Mouse (Mus musculus) neutrophil, adult 59 days (primary cell): Measurements from ENCODE around the gene Rab11fip4. TPM values are rescaled to one million over a fixed set of nuclear protein-coding genes. Genes with fewer than 3 reads are reported as not detected.

ENCODE experiments used
- total RNA-seq, 2 experiments: library from RNA; stranded (reverse); gene quantifications; 1 replicate in 1 of 2; 2 replicates in 1 of 2; pipeline ENCODE4 v1.2.4; 2023

Gene Rab11fip4
- 10 to 100 TPM; 35.3 to 35.8 TPM for total RNA-seq

DNA sequence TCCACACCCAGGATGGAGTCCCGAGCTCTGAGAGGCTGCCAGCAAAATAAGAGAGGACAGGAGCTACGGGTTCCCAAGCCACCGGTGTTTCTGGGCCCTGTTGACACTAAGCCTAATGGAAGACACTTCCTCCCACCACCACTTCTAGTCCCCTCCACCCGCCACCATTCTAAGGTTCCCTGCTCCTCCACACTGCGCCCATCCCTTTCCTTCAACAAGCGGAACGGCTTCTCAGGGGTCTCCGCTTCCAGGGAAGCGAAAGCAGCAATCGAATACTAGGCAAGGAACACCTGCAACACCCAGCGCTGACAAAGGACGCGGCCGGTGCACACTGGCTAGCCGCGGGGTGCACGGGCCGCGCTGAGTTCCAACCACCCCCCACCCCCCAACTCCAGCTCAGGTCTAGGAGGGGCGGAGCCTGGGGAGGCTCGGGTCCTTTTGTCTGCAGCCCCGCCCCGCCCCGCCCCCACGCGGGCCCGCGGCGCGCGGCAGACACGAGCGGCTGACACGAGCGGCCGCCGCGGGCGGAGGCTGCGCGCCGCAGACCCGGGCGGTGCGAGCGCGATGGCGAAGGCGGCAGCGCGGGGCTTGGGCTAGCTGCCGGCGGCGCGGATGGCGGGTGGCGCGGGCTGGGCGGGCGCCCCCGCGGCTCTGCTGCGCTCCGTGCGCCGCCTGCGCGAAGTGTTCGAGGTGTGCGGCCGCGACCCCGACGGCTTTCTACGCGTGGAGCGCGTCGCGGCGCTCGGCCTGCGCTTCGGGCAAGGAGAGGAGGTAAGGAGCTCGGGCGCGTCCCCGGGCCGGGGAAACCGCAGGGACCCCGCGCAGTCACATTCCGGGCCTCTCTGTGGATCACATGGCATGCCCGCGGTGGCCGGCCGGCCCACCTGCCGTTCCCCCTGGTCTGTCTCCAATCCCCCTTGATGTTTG is at the start of gene Rab11fip4:
Gene Rab11fip4 (plus strand): TSS at position 549 of the 927 bp plus-strand sequence.

Other genes starting within 250 kb of the Rab11fip4 start
- gene Omg, start 87.1 kb upstream of the Rab11fip4 start, total RNA-seq, result 1 to 10 TPM in 1 of 2 experiments, under 1 TPM in 1; 0.56 to 1.3 TPM
- gene Evi2b, start 67.5 kb upstream of the Rab11fip4 start, total RNA-seq, result 100 to 1,000 TPM; 459 to 463 TPM
- gene Evi2, start 60.6 kb upstream of the Rab11fip4 start, total RNA-seq, result 10 to 100 TPM; 22.7 to 25.1 TPM
- gene Evi2a, start 60.6 kb upstream of the Rab11fip4 start, total RNA-seq, result 100 to 1,000 TPM; 114 to 144 TPM